Mouse (Mus musculus) spleen, postnatal 36 days (tissue): ENCODE measurements around the gene B4galnt2.

Experiments
- DNase-seq, 2 experiments: peaks; one replicate each; pipeline ENCODE4 v3.0.0; 2022; ENCODE audit warnings: low spot score in 2 of 2, mixed read lengths in 1 of 2

The B4galnt2 gene

DNA sequence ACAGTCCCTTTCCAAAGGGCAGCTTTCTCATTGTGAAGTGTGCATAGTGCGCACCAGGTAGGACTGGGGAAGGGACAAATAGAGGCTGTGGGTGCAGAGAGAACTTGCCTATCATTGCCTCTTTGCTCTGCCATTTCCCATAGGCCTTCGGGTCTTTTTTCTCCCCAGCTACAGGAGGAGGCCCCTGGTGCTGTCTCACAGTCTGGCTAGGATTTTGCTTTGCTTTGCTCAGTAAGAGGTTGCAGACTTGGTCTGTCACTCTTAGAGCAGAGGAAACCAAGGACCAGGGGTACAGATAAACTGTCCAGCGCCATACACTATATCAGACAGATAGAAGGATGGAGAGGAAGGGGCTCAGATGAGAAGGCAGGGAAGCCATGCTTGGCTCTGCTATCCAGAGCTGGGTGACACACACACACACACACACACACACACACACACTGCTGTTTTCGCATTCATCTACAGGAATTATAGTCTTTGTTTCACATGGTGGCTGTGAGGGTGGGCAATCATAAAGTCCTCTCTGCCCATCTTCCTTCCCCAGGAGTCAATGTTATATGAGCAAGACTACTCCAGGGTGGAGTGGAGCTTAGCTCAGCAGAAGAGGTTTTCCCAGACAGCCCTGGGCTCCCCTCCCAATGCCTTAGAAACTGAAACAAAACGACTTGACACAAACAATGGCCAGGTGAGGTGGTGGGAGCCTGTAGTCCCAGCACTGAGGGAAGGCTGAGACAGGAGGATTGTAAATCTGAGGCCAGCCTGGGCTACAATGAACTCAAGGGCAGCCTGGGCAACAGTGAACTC is 73.8 kb downstream of the B4galnt2 start:
- no peak for DNase-seq

DNA sequence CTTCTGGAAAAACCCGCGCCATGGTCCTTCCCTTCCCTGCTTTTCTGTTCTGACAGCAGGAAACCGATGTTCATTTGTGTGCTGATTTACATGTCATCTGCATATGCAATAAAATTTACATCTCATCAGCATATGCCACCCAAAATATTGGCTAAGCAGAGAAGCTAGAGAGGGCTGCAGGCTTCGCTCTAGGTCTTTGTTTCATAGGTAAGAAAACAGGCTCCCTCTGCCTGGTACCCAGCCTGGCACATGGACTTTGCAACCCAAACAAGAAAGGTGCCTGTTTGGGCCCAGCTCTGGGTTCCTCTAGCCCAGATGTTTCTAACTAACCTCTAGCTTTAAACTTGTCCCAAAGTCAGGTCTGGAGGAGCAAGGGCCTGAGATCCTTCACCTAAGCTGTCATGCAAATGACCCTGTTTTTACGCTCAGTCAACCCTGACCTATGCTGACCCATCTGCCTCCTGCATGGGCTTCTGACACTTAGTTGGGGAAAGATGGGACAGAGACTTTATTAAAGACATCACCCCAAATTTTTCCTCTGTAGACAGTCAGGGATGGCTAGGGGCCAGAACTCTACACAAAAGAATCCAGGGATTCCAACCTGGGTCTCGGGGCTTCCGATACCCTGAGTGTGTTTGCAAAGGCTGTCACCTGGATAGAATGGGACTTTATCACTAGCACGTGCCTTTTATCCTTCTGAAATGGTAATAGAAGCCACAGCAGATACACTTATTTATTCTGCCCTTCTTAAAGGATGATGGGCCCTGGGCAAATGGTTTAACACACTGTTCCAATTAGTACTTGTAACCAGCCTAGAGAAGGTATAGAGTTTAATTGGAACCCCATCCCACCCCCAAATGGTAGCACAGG is 75.5 kb downstream of the B4galnt2 start:
- DNase-seq: no peak

DNA sequence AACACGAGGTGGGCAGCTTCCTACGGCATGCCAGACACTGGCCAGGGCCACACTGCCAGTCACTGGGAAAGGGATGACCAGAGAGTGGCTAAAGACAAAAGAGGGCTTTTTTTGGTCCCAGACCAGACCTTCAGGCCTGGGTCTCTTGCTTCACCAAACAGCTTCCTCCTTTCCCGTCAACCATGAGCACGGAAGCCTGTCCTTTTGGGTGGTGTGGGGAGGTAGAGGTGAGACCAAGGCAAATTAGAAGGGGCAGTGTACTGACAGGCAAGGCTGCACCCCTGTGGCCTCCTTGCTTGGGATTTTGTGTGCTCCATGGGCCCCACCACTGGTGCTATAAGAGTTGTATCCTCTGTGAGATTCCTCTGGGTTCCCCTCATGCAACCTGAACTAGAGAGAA is 76.1 kb downstream of the B4galnt2 start:
- DNase-seq: no peak

DNA sequence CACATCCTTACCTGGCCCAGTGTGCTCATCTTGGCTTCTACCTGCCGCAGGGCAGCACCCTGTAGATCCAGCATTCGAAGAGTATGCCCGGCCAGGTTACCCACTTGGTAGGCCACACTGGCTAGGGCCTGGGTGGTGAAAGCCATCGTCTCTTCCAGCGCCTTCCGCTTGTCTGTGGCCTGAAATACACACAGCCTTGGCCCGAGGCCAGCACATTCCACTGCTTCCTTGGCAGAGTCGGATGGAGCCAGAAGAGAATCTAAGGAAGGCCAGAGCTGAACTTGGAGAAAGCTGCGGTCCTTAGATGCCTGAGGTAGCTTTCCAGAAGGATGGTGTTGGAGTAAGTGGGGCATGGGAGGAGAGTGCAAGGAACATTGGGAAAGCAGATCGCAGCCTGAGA is 77.6 kb downstream of the B4galnt2 start, which contains the start of gene Gngt2:
Gene Gngt2, plus strand, starts transcription at position 158 of the 400 bp plus-strand sequence.
- DNase-seq: no peak

DNA sequence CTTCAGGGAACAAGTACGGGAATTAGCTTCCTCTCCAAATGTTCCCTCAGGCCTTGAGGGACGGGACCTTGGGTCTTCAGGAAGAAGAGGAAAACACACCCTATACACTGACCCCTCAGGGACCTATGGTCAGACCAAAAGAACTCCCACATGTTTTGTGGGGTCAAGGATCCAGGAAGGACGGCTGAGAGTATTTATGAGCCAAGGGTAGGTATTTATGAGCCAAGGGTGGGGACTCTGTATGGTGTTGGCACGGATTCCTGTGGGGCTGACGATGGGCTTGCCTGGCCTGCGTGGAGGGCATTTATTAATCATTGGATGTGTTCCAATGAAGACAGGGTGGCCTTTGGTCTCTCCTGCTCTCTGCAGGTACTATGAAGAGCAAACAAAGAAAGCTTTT is 78.3 kb downstream of the B4galnt2 start:
- no peak for DNase-seq

DNA sequence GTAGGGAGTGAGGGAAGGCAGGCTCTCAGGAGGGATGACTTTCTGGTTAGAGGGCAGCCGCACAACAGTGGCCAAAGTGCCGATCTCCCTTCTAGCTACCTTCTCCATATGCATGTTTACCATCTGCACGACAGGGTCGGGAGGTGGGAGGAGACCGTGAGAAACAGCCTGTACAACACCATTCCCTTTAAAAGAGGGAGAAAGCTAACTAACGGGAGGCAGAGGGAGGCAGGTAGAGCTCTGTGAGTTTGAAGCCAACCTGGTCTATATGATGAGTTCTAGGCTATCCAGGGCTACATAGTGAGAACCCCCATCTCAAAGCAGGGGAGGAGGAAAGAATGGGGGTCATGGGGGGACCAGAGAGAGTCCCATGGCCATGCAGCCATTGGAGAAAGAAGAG is 78.9 kb downstream of the B4galnt2 start:
- DNase-seq: no peak

DNA sequence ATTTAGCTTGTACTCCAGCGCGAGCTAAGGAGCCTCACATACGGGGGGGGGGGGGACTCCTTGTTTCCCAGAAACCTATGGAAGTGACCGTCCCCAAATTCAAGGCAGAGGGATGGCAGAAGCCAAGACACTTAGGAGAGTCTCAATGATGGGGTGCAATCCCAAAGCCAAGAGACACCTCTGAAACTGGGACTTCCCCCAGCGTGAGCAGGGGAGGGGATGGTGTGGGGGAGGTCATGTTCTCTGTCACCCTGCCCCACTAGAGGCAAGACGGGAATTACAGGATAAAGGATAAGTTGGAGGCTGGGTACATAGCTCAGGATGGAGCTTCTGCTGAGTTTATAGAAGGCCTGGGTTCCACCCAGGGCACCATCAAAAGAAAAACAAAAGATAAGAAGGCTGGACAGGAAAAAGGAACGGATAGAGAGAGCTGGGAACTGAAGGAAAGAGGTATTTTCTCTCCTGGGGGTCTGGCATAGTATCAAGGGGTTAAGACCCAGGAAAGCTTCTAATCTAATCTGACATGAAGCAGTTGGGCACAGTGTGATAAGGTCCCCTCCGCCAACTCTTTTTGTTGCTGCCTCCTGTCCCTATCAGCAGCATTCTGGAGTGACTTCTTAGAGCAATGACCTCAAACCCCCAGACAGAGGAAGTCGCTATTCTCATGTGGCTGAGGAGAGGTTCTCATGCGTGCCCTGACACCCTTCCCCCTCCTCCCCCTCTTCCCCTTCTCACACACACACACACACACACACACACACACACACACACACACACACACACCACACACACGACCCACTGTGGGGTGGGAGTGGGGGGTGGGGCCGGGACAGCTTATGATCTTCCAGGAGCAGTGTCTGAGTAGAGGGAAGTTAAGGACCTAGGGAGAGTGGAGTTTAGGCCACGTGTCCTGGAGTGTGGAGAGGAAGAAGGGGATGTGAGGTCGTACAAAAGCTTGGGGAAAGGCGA is 79.7 kb downstream of the B4galnt2 start:
- DNase-seq: peak; percentile 86 to 87

DNA sequence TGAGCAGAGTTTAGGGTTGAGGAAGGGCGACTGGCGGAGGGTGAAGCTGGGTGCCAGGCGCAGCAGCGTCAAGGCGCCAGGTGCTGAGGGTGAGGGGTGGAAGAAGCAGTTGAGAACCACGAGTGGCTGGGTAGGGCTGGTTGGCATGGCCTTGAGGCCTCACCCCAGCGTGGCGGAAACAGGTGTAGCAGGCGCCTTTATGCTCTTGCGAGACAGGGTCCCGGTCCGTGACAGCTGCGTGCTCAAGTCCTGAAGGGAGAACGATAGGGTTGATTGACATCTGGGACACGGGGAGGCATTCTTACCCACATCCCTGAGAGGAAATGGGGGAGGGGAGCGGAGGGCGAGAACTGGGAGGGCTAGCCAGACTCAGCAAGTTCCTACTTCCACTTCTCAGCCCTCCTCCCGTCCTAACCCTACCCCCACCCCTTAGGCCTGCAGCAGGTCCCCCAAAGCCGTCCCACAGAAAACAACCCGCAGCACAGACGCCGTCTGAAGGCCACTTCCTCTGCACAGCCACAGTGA is 80.5 kb downstream of the B4galnt2 start:
- DNase-seq: peak; percentile 86

DNA sequence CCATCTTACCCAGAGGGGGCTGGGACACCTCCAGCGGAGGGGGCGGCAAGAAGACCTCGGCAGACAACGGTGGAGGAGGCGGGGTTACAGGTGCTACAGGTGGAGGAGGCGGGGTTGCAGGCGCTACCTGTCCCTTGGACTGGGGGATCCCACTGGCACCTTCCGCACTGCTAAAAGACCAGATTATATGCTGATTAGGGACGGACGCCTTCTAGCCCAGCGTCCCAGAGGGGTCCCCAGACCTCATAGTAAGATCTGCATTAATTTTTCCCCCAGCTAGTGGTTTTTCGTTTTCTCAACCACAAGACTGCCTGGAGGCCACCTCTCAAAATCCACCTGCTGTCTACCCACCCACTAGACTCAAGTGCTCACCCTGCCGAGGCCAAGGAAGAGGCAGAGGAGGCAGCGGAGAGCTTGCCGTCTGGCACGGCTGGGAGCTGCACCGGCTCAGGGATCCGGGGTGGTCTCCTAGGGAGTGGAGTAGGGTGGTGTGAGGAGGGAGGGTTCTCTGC is 81.0 kb downstream of the B4galnt2 start:
- DNase-seq: peak; percentile 52 to 65

DNA sequence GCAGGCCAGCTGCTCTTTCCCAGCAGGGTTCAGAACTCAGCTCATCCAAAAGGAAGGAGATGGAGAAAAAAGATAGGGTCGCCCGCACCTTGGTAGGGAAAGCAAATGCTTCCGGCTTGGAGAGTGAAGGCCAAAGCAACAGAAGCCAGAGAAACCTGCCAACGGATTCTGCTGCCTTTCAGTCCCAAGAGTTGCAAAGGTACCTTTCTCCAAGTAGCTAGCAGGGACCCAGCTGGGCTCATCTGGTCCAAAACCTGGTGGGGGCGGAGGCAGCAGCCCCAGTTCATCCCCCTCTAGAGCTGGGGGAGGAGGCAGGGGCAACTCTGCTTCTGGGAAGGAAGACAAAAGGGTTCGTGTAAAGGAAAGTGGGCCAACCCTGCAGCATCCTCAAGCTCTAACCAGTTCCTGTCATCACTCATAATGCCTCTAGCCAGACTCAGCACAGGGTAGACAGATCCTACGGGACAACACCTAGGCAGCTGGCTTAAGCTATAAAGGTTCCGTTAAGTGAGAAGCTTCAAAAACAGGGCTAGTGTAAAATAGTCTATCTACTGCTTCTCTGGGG is 81.6 kb downstream of the B4galnt2 start:
- DNase-seq: no peak

DNA sequence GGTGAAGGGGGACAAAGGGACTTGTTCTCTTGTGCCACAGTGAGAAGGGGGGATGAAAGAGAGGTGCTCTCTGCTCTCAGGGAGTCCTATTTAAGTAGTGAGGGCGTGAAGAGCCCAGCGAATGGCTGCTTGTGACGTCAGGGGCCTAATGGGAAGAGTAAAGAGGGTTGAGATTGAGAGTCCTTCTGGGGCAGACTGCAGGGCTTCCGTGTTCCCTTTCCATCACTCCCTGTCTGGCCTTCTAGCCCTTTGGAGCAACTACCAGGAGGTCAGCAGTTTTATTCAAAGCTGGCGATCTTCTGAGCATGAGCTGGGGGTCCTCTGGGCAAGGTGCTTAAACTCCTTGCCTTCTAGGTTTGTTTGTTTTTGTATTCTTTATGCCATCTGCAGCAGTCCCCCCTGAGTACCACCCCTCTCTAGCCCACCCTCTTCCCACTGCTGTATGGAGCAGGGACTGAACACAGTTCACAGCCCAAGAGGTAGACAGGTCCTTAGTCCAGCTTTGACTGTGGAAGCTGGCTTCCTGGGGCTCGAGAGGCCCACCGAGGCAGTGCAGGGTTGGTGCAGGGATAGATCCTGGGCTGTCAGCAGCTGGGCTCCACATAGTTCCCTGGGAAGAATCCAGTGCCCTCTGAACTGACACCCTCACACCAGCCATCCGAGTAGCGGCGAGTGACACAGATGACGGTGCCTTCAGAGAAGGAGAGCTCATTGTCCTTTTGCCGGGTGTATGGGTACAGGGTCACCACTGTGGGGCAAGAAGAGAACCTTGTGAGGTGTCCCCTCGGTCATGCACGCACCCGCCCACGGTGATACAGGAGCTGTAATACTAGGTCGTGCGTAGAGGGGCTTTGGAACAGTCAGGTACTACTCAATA is 82.3 kb downstream of the B4galnt2 start:
- DNase-seq: no peak

DNA sequence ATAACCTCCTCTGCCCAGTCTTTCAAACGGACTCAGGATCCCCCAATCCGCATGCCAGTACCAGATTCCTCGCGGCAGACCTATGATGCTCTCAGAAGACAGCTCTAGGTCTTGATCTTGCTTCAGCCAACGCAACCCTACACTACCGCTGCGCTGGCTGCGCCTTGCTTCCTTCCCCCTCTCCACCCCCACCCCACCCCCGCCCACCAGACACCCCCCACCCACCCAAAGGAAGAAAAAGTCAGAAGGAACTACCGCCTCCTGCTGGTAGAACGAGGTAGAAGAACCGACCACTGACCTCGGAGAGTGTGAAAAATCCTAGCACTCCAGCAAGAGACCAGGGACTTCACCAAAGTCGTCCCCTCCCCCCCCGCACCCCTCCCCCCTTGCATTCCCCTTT is 83.0 kb downstream of the B4galnt2 start:
- DNase-seq: no peak

DNA sequence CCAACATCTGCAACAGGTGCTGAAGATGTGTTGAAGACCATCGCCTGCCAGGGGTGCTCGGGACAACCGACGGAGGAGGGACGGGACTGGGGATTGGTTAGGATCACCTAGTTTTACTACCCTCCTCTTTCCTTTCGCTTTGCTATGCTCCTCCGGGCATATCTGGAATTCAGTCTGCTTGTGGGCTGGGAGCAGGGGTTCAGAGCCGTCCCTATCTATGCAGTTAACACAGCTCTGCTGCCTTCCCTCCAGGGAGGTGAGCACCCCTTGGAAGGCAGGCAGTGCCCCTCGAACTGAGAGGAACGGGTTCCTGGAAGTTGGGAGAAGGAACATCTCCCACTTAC is 83.4 kb downstream of the B4galnt2 start:
- no peak for DNase-seq

DNA sequence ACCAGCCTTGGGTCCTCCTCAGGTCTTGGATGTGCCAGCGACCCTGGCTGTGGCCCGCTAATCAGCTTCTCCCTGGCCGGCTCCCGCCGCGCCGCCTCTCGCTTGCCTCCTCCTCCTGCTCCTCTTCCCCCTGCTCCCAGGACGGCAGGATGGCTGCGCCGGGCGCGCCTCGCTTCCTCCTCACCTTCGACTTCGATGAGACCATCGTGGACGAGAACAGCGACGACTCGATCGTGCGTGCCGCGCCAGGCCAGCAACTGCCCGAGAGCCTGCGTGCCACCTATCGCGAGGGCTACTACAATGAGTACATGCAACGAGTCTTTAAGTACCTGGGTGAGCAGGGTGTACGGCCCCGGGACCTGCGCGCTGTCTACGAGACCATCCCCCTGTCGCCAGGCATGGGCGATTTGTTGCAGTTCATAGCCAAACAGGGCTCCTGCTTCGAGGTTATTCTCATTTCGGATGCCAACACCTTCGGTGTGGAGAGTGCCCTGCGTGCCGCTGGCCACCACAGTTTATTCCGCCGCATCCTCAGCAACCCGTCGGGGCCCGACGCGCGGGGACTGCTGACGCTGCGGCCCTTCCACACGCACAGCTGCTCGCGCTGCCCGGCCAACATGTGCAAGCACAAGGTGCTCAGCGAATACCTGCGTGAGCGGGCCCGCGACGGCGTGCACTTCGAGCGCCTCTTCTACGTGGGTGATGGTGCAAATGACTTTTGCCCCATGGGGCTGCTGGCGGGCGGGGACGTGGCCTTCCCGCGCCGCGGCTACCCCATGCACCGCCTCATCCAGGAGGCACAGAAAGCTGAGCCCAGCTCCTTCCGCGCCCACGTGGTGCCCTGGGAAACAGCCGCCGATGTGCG is 84.0 kb downstream of the B4galnt2 start:
- no peak for DNase-seq

DNA sequence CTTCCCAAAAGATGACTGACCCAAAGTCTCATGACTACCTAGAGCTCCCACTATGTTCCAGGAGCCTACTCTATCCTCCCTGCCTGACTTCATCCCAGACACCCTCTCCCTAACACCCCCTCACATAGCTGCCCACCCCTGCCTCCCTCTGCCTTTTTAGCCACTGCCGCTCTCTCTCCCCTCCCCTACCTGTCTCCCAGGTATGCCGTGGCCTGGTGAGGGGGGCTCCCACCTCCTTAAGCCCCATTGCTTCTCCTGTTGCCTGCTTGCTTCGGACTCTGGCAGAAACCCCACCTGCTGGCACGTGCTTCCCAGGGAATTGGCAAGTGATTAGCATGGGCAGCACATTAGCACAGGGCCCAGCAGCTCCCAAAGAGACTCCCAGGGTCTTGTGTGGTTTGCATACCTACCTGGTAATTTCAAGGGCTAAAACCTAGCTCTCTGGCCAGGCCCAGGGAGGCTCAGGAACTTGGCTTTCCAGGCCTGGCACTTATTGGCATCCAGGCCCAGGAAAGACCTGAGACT is 85.1 kb downstream of the B4galnt2 start:
- no peak for DNase-seq

DNA sequence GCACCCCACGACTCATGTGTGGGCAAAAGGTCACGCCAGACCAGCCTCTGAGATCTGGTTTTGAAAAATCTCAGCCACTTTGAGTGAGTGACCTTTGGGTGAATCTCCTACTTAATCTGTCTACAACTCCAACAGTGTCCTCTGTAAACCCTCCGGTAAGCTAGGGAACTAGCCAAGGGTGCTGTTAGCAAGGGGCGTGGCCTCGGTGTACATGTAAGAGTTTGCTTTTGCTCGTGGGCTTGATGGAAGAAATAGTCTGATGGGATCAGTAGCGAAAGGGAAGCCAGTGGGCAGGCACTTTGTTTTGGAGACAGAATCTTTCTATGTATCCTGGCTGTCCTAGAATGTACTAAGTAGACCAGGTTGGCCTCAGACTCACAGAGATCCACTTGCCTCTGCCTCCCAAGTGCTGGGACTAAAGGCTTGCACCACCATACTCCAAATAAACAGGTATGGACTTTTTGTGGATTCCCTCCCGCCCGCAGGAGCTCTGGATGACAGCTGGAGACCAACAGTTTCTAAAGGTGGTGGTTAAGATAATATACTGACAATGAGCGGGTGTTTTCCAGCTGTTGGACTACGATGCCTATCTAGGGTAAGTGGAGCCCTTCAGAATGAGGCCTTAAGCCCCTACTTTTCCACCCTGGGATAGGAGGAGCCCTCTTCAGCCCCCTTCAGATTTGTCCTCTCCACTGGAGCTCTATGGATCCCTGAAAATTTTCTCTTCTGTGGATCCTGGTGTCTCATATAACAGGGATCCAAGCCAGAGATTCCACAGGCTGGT is 86.3 kb downstream of the B4galnt2 start:
- DNase-seq: no peak

DNA sequence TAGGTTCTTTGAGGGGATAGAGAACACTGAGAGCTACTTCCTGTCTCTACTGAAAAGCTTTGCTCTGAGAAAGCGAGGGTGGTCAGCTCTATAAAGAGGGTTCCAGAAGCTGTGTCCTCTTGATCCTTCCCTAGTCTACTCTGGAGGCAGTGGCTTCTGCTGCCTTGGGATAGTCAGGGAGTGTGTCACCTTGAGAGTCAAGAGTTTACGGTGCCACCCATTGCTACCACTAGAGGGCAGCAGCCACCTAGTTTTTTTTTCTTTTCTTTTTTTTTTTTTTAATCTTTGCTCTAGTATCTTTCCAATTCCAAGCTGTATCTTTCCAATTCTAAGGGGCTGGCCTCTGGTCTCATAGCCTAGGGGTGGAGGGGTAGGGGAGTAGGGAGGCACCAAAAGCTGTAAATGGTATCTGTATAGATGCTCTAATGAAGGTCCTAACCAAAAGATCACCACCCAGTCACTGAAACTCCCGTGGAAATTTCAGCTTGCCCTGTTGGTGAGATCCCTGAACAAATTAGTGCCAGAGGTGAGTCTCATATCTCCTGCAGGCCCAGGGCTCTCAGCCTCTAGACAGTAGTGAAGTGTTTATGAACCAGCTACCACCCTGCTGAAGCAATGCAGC is 87.1 kb downstream of the B4galnt2 start:
- peak in 1 of 2 experiments; percentile 67 for DNase-seq

DNA sequence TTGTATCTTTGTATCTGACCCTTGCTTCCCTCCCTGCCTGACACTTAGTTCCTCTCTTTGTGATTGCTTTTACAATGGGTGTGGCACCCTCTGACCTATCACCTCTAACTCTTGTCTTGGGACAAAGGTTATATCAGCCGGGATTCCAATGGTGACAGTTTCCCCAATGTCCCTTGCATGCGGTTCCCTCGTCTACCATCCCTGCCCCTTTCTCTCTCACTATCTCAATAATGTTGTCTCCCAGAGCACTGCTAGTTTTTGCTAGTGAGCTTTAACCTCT is 87.6 kb downstream of the B4galnt2 start:
- DNase-seq: no peak
